Mouse (Mus musculus): ENCODE measurements around the gene Get4. TPM values are rescaled to one million over a fixed set of nuclear protein-coding genes. Genes with fewer than 3 reads are reported as not detected.

Gene Get4
- polyA plus RNA-seq, 1 experiment = 26.8 TPM

GRCm38 (mm10) chr5:139215184-139215583 lies 36.9 kb upstream of the Get4 start:
- peaks cover 29% of the 10 kb centered on the region for H3K4me1 ChIP-seq (ENCODE audit: control insufficient read depth, insufficient read depth, low read length)
- H3K27ac ChIP-seq (ENCODE audit: insufficient read depth, low read depth, low read length) = no peak overlapping the region
- TF ChIP-seq POLR2A (IDR thresholded peaks at IDR 0.05; ENCODE audit: borderline replicate concordance, low read depth, low read length) (no peak), CTCF (IDR thresholded peaks at IDR 0.05; ENCODE audit: low read depth, low read length) (no peak)
- H3K4me3 ChIP-seq (ENCODE audit: insufficient read depth, low read length) = no peak overlapping the region

- Histone ChIP-seq H3K27ac (ENCODE audit: insufficient read depth, low read depth, low read length) (no peak overlapping the region), H3K4me1 (ENCODE audit: control insufficient read depth, insufficient read depth, low read length) (peaks cover 38% of the 10 kb centered on the region), H3K4me3 (ENCODE audit: insufficient read depth, low read length) (no peak overlapping the region)
- TF ChIP-seq POLR2A (IDR thresholded peaks at IDR 0.05; ENCODE audit: borderline replicate concordance, low read depth, low read length) (no peak), CTCF (IDR thresholded peaks at IDR 0.05; ENCODE audit: low read depth, low read length) (no peak)
Observed at GRCm38 (mm10) chr5:139216121-139216520, 36.0 kb upstream of the Get4 start.

GRCm38 (mm10) chr5:139216774-139217173 lies 35.4 kb upstream of the Get4 start:
- peaks cover 38% of the 10 kb centered on the region for H3K4me1 ChIP-seq (ENCODE audit: control insufficient read depth, insufficient read depth, low read length)
- TF ChIP-seq POLR2A (IDR thresholded peaks at IDR 0.05; ENCODE audit: borderline replicate concordance, low read depth, low read length) (no peak), CTCF (IDR thresholded peaks at IDR 0.05; ENCODE audit: low read depth, low read length) (no peak)
- no peak overlapping the region for H3K4me3 ChIP-seq (ENCODE audit: insufficient read depth, low read length)
- H3K27ac ChIP-seq (ENCODE audit: insufficient read depth, low read depth, low read length) = no peak overlapping the region

- Histone ChIP-seq H3K4me1 (ENCODE audit: control insufficient read depth, insufficient read depth, low read length) (peaks cover 17% of the 10 kb centered on the region), H3K27ac (ENCODE audit: insufficient read depth, low read depth, low read length) (no peak overlapping the region; the same call in 1 of the 2 replicates), H3K4me3 (ENCODE audit: insufficient read depth, low read length) (no peak overlapping the region)
- TF ChIP-seq CTCF (IDR thresholded peaks at IDR 0.05; ENCODE audit: low read depth, low read length) (no peak), POLR2A (IDR thresholded peaks at IDR 0.05; ENCODE audit: borderline replicate concordance, low read depth, low read length) (no peak)
Observed at GRCm38 (mm10) chr5:139220006-139220515, 32.1 kb upstream of the Get4 start.

GRCm38 (mm10) chr5:139220610-139221009 lies 31.5 kb upstream of the Get4 start:
- no peak overlapping the region; the same call in 1 of the 2 replicates for H3K27ac ChIP-seq (ENCODE audit: insufficient read depth, low read depth, low read length)
- H3K4me3 ChIP-seq (ENCODE audit: insufficient read depth, low read length) = no peak overlapping the region
- TF ChIP-seq CTCF (IDR thresholded peaks at IDR 0.05; ENCODE audit: low read depth, low read length) = no peak
- no peak for TF ChIP-seq POLR2A (IDR thresholded peaks at IDR 0.05; ENCODE audit: borderline replicate concordance, low read depth, low read length)
- H3K4me1 ChIP-seq (ENCODE audit: control insufficient read depth, insufficient read depth, low read length) = peaks cover 13% of the 10 kb centered on the region

- no peak overlapping the region for H3K27ac ChIP-seq (ENCODE audit: insufficient read depth, low read depth, low read length)
- TF ChIP-seq CTCF (IDR thresholded peaks at IDR 0.05; ENCODE audit: low read depth, low read length) (no peak), POLR2A (IDR thresholded peaks at IDR 0.05; ENCODE audit: borderline replicate concordance, low read depth, low read length) (no peak)
- no peak overlapping the region for H3K4me3 ChIP-seq (ENCODE audit: insufficient read depth, low read length)
- H3K4me1 ChIP-seq (ENCODE audit: control insufficient read depth, insufficient read depth, low read length) = peaks cover 13% of the 10 kb centered on the region
Observed at GRCm38 (mm10) chr5:139223331-139223730, 28.8 kb upstream of the Get4 start.

GRCm38 (mm10) chr5:139227236-139227635 lies 24.9 kb upstream of the Get4 start:
- H3K4me1 ChIP-seq (ENCODE audit: control insufficient read depth, insufficient read depth, low read length) = no peaks in the 10 kb centered on the region
- TF ChIP-seq POLR2A (IDR thresholded peaks at IDR 0.05; ENCODE audit: borderline replicate concordance, low read depth, low read length) (no peak), CTCF (IDR thresholded peaks at IDR 0.05; ENCODE audit: low read depth, low read length) (no peak)
- no peak overlapping the region for H3K27ac ChIP-seq (ENCODE audit: insufficient read depth, low read depth, low read length)
- no peak overlapping the region for H3K4me3 ChIP-seq (ENCODE audit: insufficient read depth, low read length)

- Histone ChIP-seq H3K27ac (ENCODE audit: insufficient read depth, low read depth, low read length) (no peak overlapping the region), H3K4me3 (ENCODE audit: insufficient read depth, low read length) (no peak overlapping the region), H3K4me1 (ENCODE audit: control insufficient read depth, insufficient read depth, low read length) (no peaks in the 10 kb centered on the region)
- TF ChIP-seq POLR2A (IDR thresholded peaks at IDR 0.05; ENCODE audit: borderline replicate concordance, low read depth, low read length) (no peak), CTCF (IDR thresholded peaks at IDR 0.05; ENCODE audit: low read depth, low read length) (no peak)
Observed at GRCm38 (mm10) chr5:139227645-139228044, 24.5 kb upstream of the Get4 start.

- no peak overlapping the region for H3K27ac ChIP-seq (ENCODE audit: insufficient read depth, low read depth, low read length)
- no peak overlapping the region for H3K4me3 ChIP-seq (ENCODE audit: insufficient read depth, low read length)
- TF ChIP-seq POLR2A (IDR thresholded peaks at IDR 0.05; ENCODE audit: borderline replicate concordance, low read depth, low read length) (no peak), CTCF (IDR thresholded peaks at IDR 0.05; ENCODE audit: low read depth, low read length) (no peak)
- no peaks in the 10 kb centered on the region for H3K4me1 ChIP-seq (ENCODE audit: control insufficient read depth, insufficient read depth, low read length)
Observed at GRCm38 (mm10) chr5:139228318-139228717, 23.8 kb upstream of the Get4 start.

- Histone ChIP-seq H3K27ac (ENCODE audit: insufficient read depth, low read depth, low read length) (no peak overlapping the region), H3K4me3 (ENCODE audit: insufficient read depth, low read length) (no peak overlapping the region), H3K4me1 (ENCODE audit: control insufficient read depth, insufficient read depth, low read length) (no peaks in the 10 kb centered on the region)
- TF ChIP-seq POLR2A (IDR thresholded peaks at IDR 0.05; ENCODE audit: borderline replicate concordance, low read depth, low read length) = no peak
Observed at GRCm38 (mm10) chr5:139229716-139230115, 22.4 kb upstream of the Get4 start.

- H3K27ac ChIP-seq (ENCODE audit: insufficient read depth, low read depth, low read length) = no peak overlapping the region
- no peak for TF ChIP-seq POLR2A (IDR thresholded peaks at IDR 0.05; ENCODE audit: borderline replicate concordance, low read depth, low read length)
- no peak for TF ChIP-seq CTCF (IDR thresholded peaks at IDR 0.05; ENCODE audit: low read depth, low read length)
- H3K4me3 ChIP-seq (ENCODE audit: insufficient read depth, low read length) = no peak overlapping the region
- H3K4me1 ChIP-seq (ENCODE audit: control insufficient read depth, insufficient read depth, low read length) = no peaks in the 10 kb centered on the region
Observed at GRCm38 (mm10) chr5:139232083-139232482, 20.0 kb upstream of the Get4 start.
